Mouse (Mus musculus) heart, postnatal 10 days (tissue): Measurements from ENCODE around the gene Hoxc9. TPM values are rescaled to one million over a fixed set of nuclear protein-coding genes. Genes with fewer than 3 reads are reported as not detected.

Experiments used
- DNase-seq, 2 experiments: peaks; one replicate each; pipeline ENCODE4 v3.0.0; 2021
- intact Hi-C: fragments of 180-260 bp; cut with DNase I; formaldehyde crosslinking; loops from one replicate; pipeline ENCODE4 v1.15.1; 2025
- total RNA-seq, 2 experiments: library from RNA; stranded (reverse); gene quantifications; 2 replicates each; pipeline ENCODE4 v1.2.3; 2021

The Hoxc9 gene
- total RNA-seq, 2 experiments from 2014 or later, result not detected

DNA sequence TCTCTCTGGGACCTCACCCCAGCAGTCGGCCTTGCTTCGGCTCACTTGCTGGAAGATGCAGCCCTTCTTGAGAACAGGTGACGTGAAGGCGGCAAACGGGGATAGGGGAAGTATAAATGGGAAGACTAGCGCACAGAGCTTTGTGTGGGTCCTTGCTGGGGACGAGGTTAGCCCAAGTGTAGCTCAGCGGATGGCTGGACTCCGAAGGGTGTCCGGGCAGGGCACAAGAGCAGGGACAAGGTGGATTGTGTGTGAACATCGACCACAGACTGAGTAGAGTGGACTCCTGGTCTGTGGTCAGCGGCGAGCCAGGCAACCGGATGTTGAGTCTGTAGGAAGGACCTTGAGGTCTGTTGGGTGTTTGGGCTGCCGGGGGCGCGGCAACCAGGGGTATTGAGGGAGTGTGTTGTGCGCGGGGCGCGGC is 539 bp upstream of the Hoxc9 start:
- DNase-seq, result no peak
- intact Hi-C loops, result no loop called here

DNA sequence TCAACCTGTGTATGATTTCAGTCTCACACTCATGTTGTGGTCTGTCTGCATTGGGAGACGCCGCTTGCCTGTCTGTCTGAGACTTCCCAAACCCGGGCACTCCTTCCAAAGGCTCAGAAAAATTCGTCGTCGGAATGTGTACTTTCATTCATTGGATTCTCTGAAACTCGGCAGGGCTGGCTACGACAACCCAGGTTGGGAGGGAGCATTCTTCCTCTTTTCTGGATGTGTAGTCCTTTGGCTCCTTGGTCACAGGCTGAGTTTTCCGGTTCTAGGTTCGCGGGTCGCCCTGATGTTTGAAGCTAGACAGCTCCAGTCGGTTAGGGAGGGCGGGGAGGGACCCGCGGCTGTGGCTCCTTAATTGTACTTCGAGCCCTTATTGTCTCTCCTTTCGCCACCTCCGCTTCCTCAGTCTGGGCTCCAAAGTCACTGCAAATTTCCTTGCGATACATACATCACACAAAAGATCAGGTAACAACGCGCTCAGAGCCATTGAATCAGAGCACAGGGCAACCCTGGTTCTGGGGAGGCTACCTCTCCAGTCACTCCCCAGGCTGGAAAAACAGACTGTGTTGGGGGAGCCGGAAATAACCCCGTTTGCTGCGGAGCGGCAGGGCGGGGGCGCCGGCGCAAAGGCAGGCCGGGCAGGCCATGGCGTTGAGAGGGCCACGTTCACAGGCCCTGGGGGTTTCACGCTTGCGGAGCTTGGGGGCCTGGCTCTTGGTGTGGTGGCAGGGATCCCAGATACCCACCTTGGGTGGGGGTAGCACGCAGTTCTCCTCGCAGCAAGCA is 588 bp downstream of the Hoxc9 start:
- DNase-seq, result no peak
- intact Hi-C loops, result no loop called here

DNA sequence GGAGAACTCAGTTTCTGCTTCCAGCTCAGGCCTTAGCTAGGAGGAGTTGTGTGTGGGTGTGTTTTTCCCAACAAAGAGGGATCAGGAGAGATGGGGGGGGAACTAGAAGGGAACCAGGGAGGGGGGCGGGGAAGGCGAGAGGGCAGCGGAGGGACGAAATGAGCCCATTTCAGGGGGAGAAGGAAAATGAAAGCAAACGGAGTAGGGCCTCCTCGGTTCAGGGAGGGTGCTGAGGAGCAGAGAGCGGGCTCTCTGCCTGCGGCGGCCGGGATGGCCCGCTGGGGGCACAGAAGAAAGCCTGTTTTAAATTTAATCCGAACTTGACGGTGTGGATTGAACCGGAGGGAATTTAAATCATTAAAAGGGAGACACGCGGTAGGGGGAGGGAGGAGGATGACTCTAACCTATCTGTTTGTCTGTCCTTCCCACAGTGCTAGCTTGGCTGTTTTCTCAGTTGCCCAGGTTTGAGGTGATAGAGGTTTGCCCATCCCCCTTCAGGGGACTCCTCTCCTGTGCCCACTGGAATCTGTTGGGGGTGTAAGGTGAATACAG is 1.3 kb downstream of the Hoxc9 start:
- intact Hi-C loops, result no loop called here
- DNase-seq, result no peak

GRCm38 (mm10) chr15:102978615-102979515 is 2.6 kb downstream of the Hoxc9 start:
- intact Hi-C loops, result no loop called here

DNA sequence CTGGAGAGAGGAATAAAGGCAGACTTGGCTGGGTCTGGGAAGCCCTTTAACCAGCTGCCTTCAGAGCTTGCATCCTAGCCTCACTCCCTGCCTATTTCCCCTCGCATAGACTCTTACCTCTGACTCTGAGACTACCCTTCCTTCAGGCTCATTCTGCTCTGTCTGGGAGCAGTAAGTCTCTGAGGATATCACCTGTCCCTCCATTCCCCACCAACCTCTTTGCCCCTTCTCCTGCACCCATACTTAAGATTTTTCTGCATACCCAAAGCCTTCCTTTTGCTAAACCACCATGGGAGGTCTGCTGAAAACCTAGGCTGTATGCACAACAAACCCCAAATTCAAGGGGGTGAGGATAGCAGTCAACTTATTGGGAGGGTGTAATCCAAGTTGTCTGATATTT is 3.7 kb downstream of the Hoxc9 start:
- DNase-seq, result no peak
- intact Hi-C loops, result loop anchor here (10.0 kb wide), 1 partner anchor 335 kb away; the partner anchor contains the start of gene Gpr84

More at GRCm38 (mm10) chr15:102978615-102979515, 2.6 kb downstream of the Hoxc9 start:
- DNase-seq, result no peak

GRCm38 (mm10) chr15:102980352-102980751 is 4.1 kb downstream of the Hoxc9 start:
- intact Hi-C loops, result loop anchor here (10.0 kb wide), 1 partner anchor 334 kb away; the partner anchor contains the start of gene Gpr84
- DNase-seq, result no peak

- DNase-seq, result no peak
- intact Hi-C loops, result loop anchor here (10.0 kb wide), 1 partner anchor 334 kb away; the partner anchor contains the start of gene Gpr84
Measured at GRCm38 (mm10) chr15:102980912-102981311, 4.7 kb downstream of the Hoxc9 start.

GRCm38 (mm10) chr15:102981379-102982288 is 5.4 kb downstream of the Hoxc9 start:
- no peak for DNase-seq
- intact Hi-C loops, result loop anchor here (10.0 kb wide), 1 partner anchor 333 kb away; the partner anchor contains the start of gene Gpr84

- no peak for DNase-seq
- intact Hi-C loops, result loop anchor here (10.0 kb wide), 1 partner anchor 331 kb away; the partner anchor contains the start of gene Gpr84
Measured at GRCm38 (mm10) chr15:102983716-102984115, 7.5 kb downstream of the Hoxc9 start.

DNA sequence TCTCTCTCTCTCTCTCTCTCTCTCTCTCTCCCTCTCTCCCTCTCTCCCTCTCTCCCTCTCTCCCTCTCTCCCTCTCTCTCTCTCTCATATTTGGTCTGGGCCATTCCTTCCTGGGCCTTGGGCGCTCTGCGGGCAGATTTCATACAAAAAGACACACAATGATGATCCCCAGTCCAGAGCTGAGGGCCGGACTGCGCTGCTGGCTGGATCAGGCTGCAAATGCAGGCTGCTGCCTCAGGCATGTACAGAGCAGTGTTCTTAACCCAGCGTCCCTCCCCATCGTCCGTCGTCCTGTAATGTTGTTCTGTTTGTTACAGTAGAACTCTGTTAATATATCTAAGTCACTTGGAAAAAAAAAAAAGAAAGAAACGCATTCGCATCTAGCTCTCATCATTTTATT is 8.3 kb downstream of the Hoxc9 start:
- intact Hi-C loops, result loop anchor here (10.0 kb wide), 1 partner anchor 330 kb away; the partner anchor contains the start of gene Gpr84
- DNase-seq, result no peak

DNA sequence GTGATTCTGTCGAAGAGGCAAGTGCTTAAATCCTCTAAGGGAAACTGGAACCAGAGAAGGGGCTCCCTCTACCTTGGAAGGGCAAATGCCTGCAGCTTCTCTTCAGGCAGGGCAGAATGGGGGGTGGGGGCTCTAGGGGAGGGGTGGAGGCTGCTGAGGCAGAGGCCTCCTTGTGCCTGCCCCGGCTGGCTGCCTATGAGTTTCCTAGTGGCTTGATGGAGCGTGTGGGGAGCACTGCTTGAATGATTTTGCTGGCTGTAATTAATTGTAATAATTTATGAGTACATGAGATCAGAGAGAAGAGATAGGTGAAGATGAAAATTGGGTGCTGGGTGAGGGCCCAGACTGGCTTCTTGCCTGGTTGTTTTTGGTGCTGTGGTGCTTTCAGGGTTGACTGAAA is 8.7 kb downstream of the Hoxc9 start:
- intact Hi-C loops, result loop anchor here (10.0 kb wide), 1 partner anchor 330 kb away; the partner anchor contains the start of gene Gpr84
- no peak for DNase-seq

DNA sequence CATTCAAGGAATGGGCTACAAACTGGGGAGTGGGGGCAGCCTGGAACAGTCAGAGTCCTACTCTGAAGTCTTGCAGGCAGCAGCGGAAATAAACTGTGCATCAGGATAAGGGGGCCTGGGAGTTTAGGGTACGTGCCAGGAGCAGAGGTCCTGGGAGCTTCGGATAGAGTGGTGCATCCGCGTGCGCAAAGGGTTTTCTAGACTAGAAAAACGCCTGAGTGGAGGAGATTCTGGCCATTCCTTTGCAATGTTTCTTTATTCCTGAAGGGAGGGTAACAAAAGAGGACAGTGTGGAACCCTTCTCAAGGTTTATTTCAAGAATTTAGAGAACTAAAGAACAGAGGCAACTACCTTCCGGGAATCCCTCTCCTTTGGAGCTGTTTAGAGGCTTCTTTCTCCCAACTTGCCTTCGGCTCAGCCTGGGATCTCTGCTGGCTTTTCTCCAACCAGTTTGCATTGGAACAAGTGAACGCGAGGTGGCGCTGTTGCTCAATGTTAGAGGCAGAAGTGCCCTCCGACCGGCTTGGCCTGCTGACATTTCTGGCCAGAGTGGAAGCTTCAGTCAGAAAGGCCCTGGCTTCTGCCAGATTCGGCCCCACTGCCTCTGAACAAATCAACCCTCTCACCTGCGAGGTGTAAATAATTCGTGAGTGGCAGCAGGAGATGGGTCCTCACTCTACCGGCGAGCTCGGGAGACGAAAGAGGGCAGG is 11.0 kb downstream of the Hoxc9 start:
- intact Hi-C loops, result loop anchor here (1.0 to 10.0 kb wide), 2 partner anchors 190 to 328 kb away; partner anchors contain the start of gene Gpr84
- peak; percentile 93 to 98 for DNase-seq

- intact Hi-C loops, result loop anchor here (10.0 kb wide), 1 partner anchor 327 kb away; the partner anchor contains the start of gene Gpr84
- no peak for DNase-seq
Measured at GRCm38 (mm10) chr15:102988078-102988477, 11.8 kb downstream of the Hoxc9 start.

GRCm38 (mm10) chr15:102990461-102991397 is 14.5 kb downstream of the Hoxc9 start, which contains the start of gene Hoxc8:
Hoxc8 (plus strand) TSS chr15:102990607.
- no peak for DNase-seq
- intact Hi-C loops, result no loop called here

- no peak for DNase-seq
- intact Hi-C loops, result no loop called here
Measured at GRCm38 (mm10) chr15:102991782-102992181, 15.5 kb downstream of the Hoxc9 start.

DNA sequence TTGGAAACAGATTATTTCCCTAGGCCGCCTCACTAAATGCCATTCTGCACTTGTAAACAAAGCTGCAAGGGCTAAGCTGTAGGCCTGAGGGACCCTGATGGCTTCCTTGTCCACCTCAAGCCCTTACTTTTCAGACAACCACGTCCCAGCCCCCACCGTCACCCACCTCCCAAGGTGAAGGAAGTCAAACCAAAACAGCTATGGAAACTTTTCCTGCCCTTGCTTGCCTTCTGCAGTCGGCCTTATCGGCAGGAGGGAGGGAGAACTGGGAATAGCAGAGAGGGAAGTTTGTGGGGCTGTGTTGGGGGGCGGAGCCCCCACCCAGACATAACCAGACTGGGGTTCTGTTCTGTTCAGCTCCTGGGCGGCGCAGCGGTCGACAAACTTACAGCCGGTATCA is 16.0 kb downstream of the Hoxc9 start:
- intact Hi-C loops, result no loop called here
- no peak for DNase-seq

- DNase-seq, result no peak
- intact Hi-C loops, result no loop called here
Measured at GRCm38 (mm10) chr15:102992863-102993262, 16.6 kb downstream of the Hoxc9 start.

DNA sequence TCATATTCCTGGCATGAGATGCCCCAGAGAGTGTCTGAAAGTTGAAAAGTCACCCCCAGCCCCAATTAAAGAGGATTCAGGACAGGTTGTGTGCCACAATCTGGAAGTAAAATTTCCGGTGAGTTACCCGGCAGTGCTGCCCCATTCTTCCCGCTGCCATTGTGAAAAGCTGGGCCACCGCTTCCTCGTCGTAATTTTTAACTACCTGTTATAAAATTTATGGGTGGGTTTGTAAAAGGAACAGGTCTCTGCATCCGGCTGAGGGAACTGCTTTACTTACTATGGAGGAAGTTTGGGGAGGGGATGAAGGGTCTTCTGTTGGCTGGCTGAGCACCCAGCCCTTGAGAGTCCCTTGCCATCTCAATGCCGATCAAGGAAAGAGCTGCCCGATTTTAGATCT is 20.3 kb downstream of the Hoxc9 start:
- DNase-seq, result no peak
- intact Hi-C loops, result no loop called here
